Mouse (Mus musculus) CH12.LX (cell line): ENCODE measurements around the gene Cyb561. TPM values are rescaled to one million over a fixed set of nuclear protein-coding genes. Genes with fewer than 3 reads are reported as not detected.
A peak's percentile ranks its signal among the peaks of the same experiment; 100 is the strongest.

Source experiments
- DNase-seq: peaks from one replicate; pipeline ENCODE4 v3.0.0-alpha.2; 2013; ENCODE audit errors: extremely low read depth
- H3K27ac ChIP-seq: 2 replicates; pipeline ENCODE4 v1.5.1; 2012; ENCODE audit warnings: low read depth, mild to moderate bottlenecking, control low read depth, moderate library complexity; ENCODE audit not compliant: insufficient read depth
- H3K27me3 ChIP-seq: replicated peaks from 2 replicates; pipeline ENCODE3; 2012; ENCODE audit warnings: inconsistent platforms
- H3K36me3 ChIP-seq, 2 experiments: replicated peaks in 1 of 2; 2 replicates each; pipeline versions ENCODE3 to v1.6.1; 2012; ENCODE audit warnings: inconsistent platforms in 1 of 2, low read length in 1 of 2, mild to moderate bottlenecking in 1 of 2, mixed read lengths in 1 of 2, moderate library complexity in 1 of 2; ENCODE audit not compliant: control insufficient read depth in 1 of 2, insufficient read depth in 1 of 2
- H3K4me1 ChIP-seq, 2 experiments: 2 replicates each; pipeline ENCODE4 v1.6.1; 2012; ENCODE audit warnings: inconsistent platforms in 1 of 2, moderate library complexity in 1 of 2; ENCODE audit not compliant: insufficient read depth in 2 of 2, control insufficient read depth in 1 of 2
- H3K4me2 ChIP-seq: 2 replicates; pipeline ENCODE4 v1.6.1; 2012; ENCODE audit warnings: low read depth, mild to moderate bottlenecking, control low read depth; ENCODE audit not compliant: poor library complexity, insufficient read depth, severe bottlenecking
- H3K4me3 ChIP-seq, 3 experiments: fragments of 150-350 bp in 1 of 3; sonication (generic) in 1 of 3; replicated peaks in 1 of 3; 2 replicates each; pipeline versions ENCODE3 to v1.5.1; 2011 to 2012; ENCODE audit warnings: low read depth in 2 of 3, low read length in 2 of 3, mild to moderate bottlenecking in 2 of 3, moderate library complexity in 2 of 3, control low read depth in 1 of 3, improper control_type of control experiment in 1 of 3, inconsistent platforms in 1 of 3, mixed read lengths in 1 of 3; ENCODE audit not compliant: poor library complexity in 1 of 3
- H3K79me2 ChIP-seq: replicated peaks from 2 replicates; pipeline ENCODE4 v1.6.1; 2012; ENCODE audit warnings: mild to moderate bottlenecking, moderate library complexity; ENCODE audit not compliant: control insufficient read depth, poor library complexity, insufficient read depth, severe bottlenecking; ENCODE audit errors: extremely low read depth
- H3K9ac ChIP-seq: 2 replicates; pipeline ENCODE4 v1.6.1; 2012; ENCODE audit warnings: low read depth, mild to moderate bottlenecking, control low read depth, moderate library complexity; ENCODE audit not compliant: insufficient read depth
- H3K9me3 ChIP-seq: replicated peaks from 2 replicates; pipeline ENCODE3; 2012; ENCODE audit warnings: low read length, inconsistent platforms, mixed read lengths
- BHLHE40 ChIP-seq: IDR thresholded peaks from 2 replicates; pipeline ENCODE4 v1.6.1; 2011; ENCODE audit warnings: mild to moderate bottlenecking, low read depth, low read length, improper control_type of control experiment
- CHD1 ChIP-seq: IDR thresholded peaks from 2 replicates; pipeline ENCODE4 v1.6.1; 2012; ENCODE audit warnings: low read depth, low read length, improper control_type of control experiment, inconsistent platforms
- CHD2 ChIP-seq: IDR thresholded peaks from 2 replicates; pipeline ENCODE4 v1.6.1; 2011; ENCODE audit warnings: low read length, improper control_type of control experiment
- CTCF ChIP-seq, 2 experiments: IDR thresholded peaks in 1 of 2; conservative IDR thresholded peaks in 1 of 2; 2 replicates each; pipeline ENCODE4 v1.5.1; 2011 to 2012; ENCODE audit warnings: low read depth in 2 of 2, low read length in 2 of 2, improper control_type of control experiment in 1 of 2, inconsistent platforms in 1 of 2, mild to moderate bottlenecking in 1 of 2, moderate library complexity in 1 of 2
- E2F4 ChIP-seq: IDR thresholded peaks from 2 replicates; pipeline ENCODE4 v1.6.1; 2011; ENCODE audit warnings: low read depth, low read length, improper control_type of control experiment; ENCODE audit not compliant: insufficient replicate concordance
- ELF1 ChIP-seq: IDR thresholded peaks from 2 replicates; pipeline ENCODE4 v1.6.1; 2014; ENCODE audit warnings: low read depth, mild to moderate bottlenecking, inconsistent platforms, low read length, improper control_type of control experiment
- EP300 ChIP-seq: IDR thresholded peaks from 2 replicates; pipeline ENCODE4 v1.6.1; 2011; ENCODE audit warnings: low read length, improper control_type of control experiment
- ETS1 ChIP-seq: conservative IDR thresholded peaks from 2 replicates; pipeline ENCODE4 v1.6.1; 2012; ENCODE audit warnings: low read depth, mild to moderate bottlenecking, inconsistent platforms, low read length, improper control_type of control experiment, moderate library complexity
- GABPA ChIP-seq: IDR thresholded peaks from 2 replicates; pipeline ENCODE4 v1.6.1; 2012; ENCODE audit warnings: low read depth, low read length, improper control_type of control experiment, inconsistent platforms; ENCODE audit not compliant: insufficient replicate concordance
- HCFC1 ChIP-seq: IDR thresholded peaks from 2 replicates; pipeline ENCODE4 v1.6.1; 2012; ENCODE audit warnings: low read depth, mild to moderate bottlenecking, inconsistent platforms, low read length, improper control_type of control experiment
- IRF4 ChIP-seq: IDR thresholded peaks from 2 replicates; pipeline ENCODE4 v1.6.1; 2014; ENCODE audit warnings: low read depth, mild to moderate bottlenecking, inconsistent platforms, low read length, improper control_type of control experiment
- JUN ChIP-seq: IDR thresholded peaks from 2 replicates; pipeline ENCODE4 v1.6.1; 2011; ENCODE audit warnings: low read depth, mild to moderate bottlenecking, low read length, improper control_type of control experiment, moderate library complexity; ENCODE audit not compliant: insufficient read depth
- JUND ChIP-seq: conservative IDR thresholded peaks from 2 replicates; pipeline ENCODE4 v1.6.1; 2011; ENCODE audit warnings: low read depth, low read length, improper control_type of control experiment
- KAT2A ChIP-seq: IDR thresholded peaks from 2 replicates; pipeline ENCODE4 v1.6.1; 2012; ENCODE audit warnings: low read length, improper control_type of control experiment, inconsistent platforms; ENCODE audit not compliant: insufficient replicate concordance
- MAX ChIP-seq: IDR thresholded peaks from 2 replicates; pipeline ENCODE4 v1.6.1; 2011; ENCODE audit warnings: low read length, improper control_type of control experiment
- MAZ ChIP-seq: IDR thresholded peaks from 2 replicates; pipeline ENCODE4 v1.6.1; 2012; ENCODE audit warnings: low read depth, mild to moderate bottlenecking, inconsistent platforms, low read length, improper control_type of control experiment, moderate library complexity
- MEF2A ChIP-seq: IDR thresholded peaks from 2 replicates; pipeline ENCODE4 v1.6.1; 2014; ENCODE audit warnings: low read depth, mild to moderate bottlenecking, inconsistent platforms, low read length, improper control_type of control experiment, borderline replicate concordance
- MXI1 ChIP-seq: IDR thresholded peaks from 2 replicates; pipeline ENCODE4 v1.6.1; 2011; ENCODE audit warnings: mild to moderate bottlenecking, low read depth, low read length, improper control_type of control experiment
- MYC ChIP-seq: IDR thresholded peaks from 2 replicates; pipeline ENCODE4 v1.6.1; 2011; ENCODE audit warnings: low read depth, mild to moderate bottlenecking, improper control_type of control experiment, low read length
- NELFE ChIP-seq: IDR thresholded peaks from 2 replicates; pipeline ENCODE4 v1.6.1; 2011; ENCODE audit warnings: low read depth, low read length, improper control_type of control experiment
- NRF1 ChIP-seq: IDR thresholded peaks from 2 replicates; pipeline ENCODE4 v1.6.1; 2014; ENCODE audit warnings: low read depth, mild to moderate bottlenecking, inconsistent platforms, low read length, improper control_type of control experiment, moderate library complexity
- PAX5 ChIP-seq: IDR thresholded peaks from 2 replicates; pipeline ENCODE4 v1.6.1; 2012; ENCODE audit warnings: low read length, inconsistent platforms, mixed read lengths
- POLR2A ChIP-seq: IDR thresholded peaks from 2 replicates; pipeline ENCODE4 v1.6.1; 2011; ENCODE audit warnings: low read depth, mild to moderate bottlenecking, improper control_type of control experiment, low read length
- POLR2AphosphoS2 ChIP-seq: IDR thresholded peaks from 2 replicates; pipeline ENCODE4 v1.6.1; 2011; ENCODE audit warnings: low read depth, low read length, improper control_type of control experiment
- RAD21 ChIP-seq: IDR thresholded peaks from 2 replicates; pipeline ENCODE4 v1.6.1; 2011; ENCODE audit warnings: low read depth, mild to moderate bottlenecking, low read length, improper control_type of control experiment, moderate library complexity
- RCOR1 ChIP-seq: conservative IDR thresholded peaks from 2 replicates; pipeline ENCODE4 v1.6.1; 2012; ENCODE audit warnings: low read depth, mild to moderate bottlenecking, inconsistent platforms, low read length, improper control_type of control experiment
- SMC3 ChIP-seq: IDR thresholded peaks from 2 replicates; pipeline ENCODE4 v1.6.1; 2011; ENCODE audit warnings: low read depth, low read length, improper control_type of control experiment
- TBP ChIP-seq: conservative IDR thresholded peaks from 2 replicates; pipeline ENCODE4 v1.6.1; 2011; ENCODE audit warnings: low read depth, low read length, improper control_type of control experiment
- TCF12 ChIP-seq: IDR thresholded peaks from 2 replicates; pipeline ENCODE4 v1.6.1; 2014; ENCODE audit warnings: low read depth, mild to moderate bottlenecking, inconsistent platforms, low read length, improper control_type of control experiment
- UBTF ChIP-seq: IDR thresholded peaks from 2 replicates; pipeline ENCODE4 v1.6.1; 2012; ENCODE audit warnings: low read depth, mild to moderate bottlenecking, inconsistent platforms, low read length, improper control_type of control experiment, moderate library complexity
- USF1 ChIP-seq: IDR thresholded peaks from 2 replicates; pipeline ENCODE4 v1.6.1; 2014; ENCODE audit warnings: low read depth, mild to moderate bottlenecking, inconsistent platforms, low read length, improper control_type of control experiment
- USF2 ChIP-seq: conservative IDR thresholded peaks from 2 replicates; pipeline ENCODE4 v1.6.1; 2011; ENCODE audit warnings: low read depth, low read length, improper control_type of control experiment
- ZC3H11A ChIP-seq: IDR thresholded peaks from 2 replicates; pipeline ENCODE4 v1.6.1; 2012; ENCODE audit warnings: low read depth, mild to moderate bottlenecking, inconsistent platforms, low read length, improper control_type of control experiment
- ZKSCAN1 ChIP-seq: IDR thresholded peaks from 2 replicates; pipeline ENCODE4 v1.6.1; 2012; ENCODE audit warnings: low read depth, inconsistent platforms, low read length, improper control_type of control experiment, borderline replicate concordance
- ZMIZ1 ChIP-seq: IDR thresholded peaks from 2 replicates; pipeline ENCODE4 v1.6.1; 2012; ENCODE audit warnings: low read depth, mild to moderate bottlenecking, inconsistent platforms, low read length, improper control_type of control experiment
- ZNF384 ChIP-seq: IDR thresholded peaks from 2 replicates; pipeline ENCODE4 v1.6.1; 2012; ENCODE audit warnings: low read depth, low read length, improper control_type of control experiment, inconsistent platforms
- dilution Hi-C: fragments of 300-500 bp; cut with MboI; formaldehyde crosslinking; loops from 2 replicates; pipeline ENCODE4 v1.14.3; 2020; ENCODE audit warnings: low sequenced_read_pairs; ENCODE audit not compliant: extremely low pct_unique_long_range_greater_than_20kb, extremely low pct_ligation_motif_present
- in situ Hi-C: fragments of 300-500 bp; cut with MboI; formaldehyde crosslinking; loops from 3 replicates; pipeline ENCODE4 v1.14.3; 2019; ENCODE audit warnings: low sequenced_read_pairs, low pct_ligation_motif_present, low pct_unique_long_range_greater_than_20kb, mixed read lengths
- polyA plus RNA-seq: library from polyadenylated mRNA; unstranded; fragments of >175 nt; gene quantifications from 2 replicates; pipeline ENCODE4 v1.2.1, GENCODE M21; 2012; ENCODE audit warnings: low read depth; ENCODE audit not compliant: insufficient read length
- total RNA-seq, 2 experiments: library from RNA; depleted of rRNA; stranded (reverse); fragments of 300-350 nt in 1 of 2; fragments of >200 nt in 1 of 2; gene quantifications; 2 replicates each; pipeline ENCODE4 v1.2.3; 2012 to 2014

The Cyb561 gene
- total and polyA plus RNA-seq, 3 experiments: 0.20 to 3.9 (median 0.51) TPM

DNA sequence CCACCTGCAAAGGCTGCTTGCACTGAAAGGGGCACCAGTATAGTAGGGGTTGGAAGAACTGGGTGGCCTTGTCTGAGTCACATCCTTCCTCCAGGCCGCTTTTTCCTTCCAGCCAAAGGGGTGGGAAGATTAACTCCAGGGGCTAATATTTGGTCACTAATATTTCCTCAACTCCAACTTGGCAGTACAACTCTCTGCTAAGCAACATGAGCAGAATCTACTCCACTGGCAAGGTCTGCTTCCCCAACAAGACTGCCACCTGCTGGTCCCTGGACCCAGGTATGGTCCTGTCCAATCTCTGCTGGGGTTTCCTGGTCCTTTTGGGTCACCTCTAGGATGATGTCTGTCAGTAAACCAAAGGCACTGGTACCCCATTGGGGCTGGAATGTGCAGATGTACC, 16.4 kb upstream of the Cyb561 start:
- in situ Hi-C loops: no loop called here
- peaks cover 78% of the 10 kb centered on the region for H3K27me3 ChIP-seq

DNA sequence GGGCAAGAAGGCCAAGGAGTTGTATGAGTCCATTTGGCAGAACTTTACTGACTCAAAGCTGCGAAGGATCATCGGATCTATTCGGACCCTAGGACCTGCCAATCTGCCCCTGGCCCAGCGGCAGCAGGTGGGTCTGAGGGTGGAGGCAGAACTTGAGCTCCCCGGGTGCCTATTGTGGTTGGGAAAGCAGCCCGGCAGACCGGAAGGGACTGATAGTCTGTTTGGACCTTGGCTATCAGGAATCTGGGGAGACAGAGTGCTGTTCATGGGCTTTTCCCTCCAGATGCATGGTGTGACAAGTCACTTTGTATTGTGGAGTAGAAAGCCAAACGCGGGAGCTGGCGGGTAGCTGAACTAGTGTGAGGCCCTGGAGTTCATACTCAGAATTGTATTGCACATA, 15.8 kb upstream of the Cyb561 start:
- Histone ChIP-seq H3K79me2 (no peaks in the 10 kb centered on the region), H3K27ac (no peak overlapping the region), H3K9me3 (peaks cover 2% of the 10 kb centered on the region), H3K36me3 (no peaks in the 10 kb centered on the region), H3K4me2 (no peak overlapping the region), H3K27me3 (peaks cover 72% of the 10 kb centered on the region), H3K9ac (no peak overlapping the region), H3K4me3 (no peak overlapping the region), H3K4me1 (peaks cover 2 to 5% of the 10 kb centered on the region in 2 experiments; a peak in 2 of 4 replicates)
- DNase-seq: no peak
- dilution Hi-C loops (no loop called here), in situ Hi-C loops (no loop called here)
- TF ChIP-seq USF2 (no peak), ELF1 (no peak), IRF4 (no peak), E2F4 (no peak), USF1 (no peak), RAD21 (no peak), NRF1 (no peak), MYC (no peak), EP300 (no peak), MXI1 (no peak), MAX (no peak), HCFC1 (no peak), BHLHE40 (no peak), SMC3 (no peak), POLR2A (no peak), JUND (no peak), PAX5 (no peak), CHD1 (no peak)

More for the DNA sequence above, 16.4 kb upstream of the Cyb561 start:
- Histone ChIP-seq H3K4me3 (no peak overlapping the region), H3K9me3 (peaks cover 2% of the 10 kb centered on the region), H3K36me3 (no peaks in the 10 kb centered on the region), H3K4me2 (no peak overlapping the region), H3K27ac (no peak overlapping the region), H3K79me2 (no peaks in the 10 kb centered on the region), H3K9ac (no peak overlapping the region), H3K4me1 (peaks cover 2 to 5% of the 10 kb centered on the region in 2 experiments; a peak in 2 of 4 replicates)
- DNase-seq: peak; percentile 21
- TF ChIP-seq ZNF384 (no peak), USF2 (no peak), CHD1 (no peak), TCF12 (no peak), POLR2A (no peak), JUN (no peak), RCOR1 (no peak), UBTF (no peak), BHLHE40 (no peak), ZC3H11A (0 out of 2 replicates have a peak, but pooled peaks have one; percentile 19), CTCF (conservative IDR thresholded peaks at IDR 0.05 in 1 of 2, IDR thresholded peaks at IDR 0.05 in 1 of 2; ENCODE audit: low read depth in 2 of 2, low read length in 2 of 2) (peak; percentile 53 to 82; a peak in 3 of 4 replicates), ZKSCAN1 (no peak), POLR2AphosphoS2 (no peak), NELFE (no peak), SMC3 (peak; percentile 88), ETS1 (no peak), MEF2A (no peak), GABPA (no peak), ZMIZ1 (no peak), KAT2A (no peak), CHD2 (no peak), JUND (no peak), TBP (no peak), NRF1 (no peak), IRF4 (no peak), RAD21 (peak; percentile 62), MAZ (no peak)
- dilution Hi-C loops: no loop called here
